Mouse (Mus musculus): Measurements from ENCODE around the gene Clstn2. TPM values are rescaled to one million over a fixed set of nuclear protein-coding genes. Genes with fewer than 3 reads are reported as not detected.

Gene Clstn2
- polyA plus RNA-seq, 1 experiment, result 1.9 TPM

- Histone ChIP-seq H3K4me1 (ENCODE audit: control insufficient read depth, insufficient read depth, low read length) (no peaks in the 10 kb centered on the region), H3K36me3 (ENCODE audit: control insufficient read depth, insufficient read depth, low read length) (no peaks in the 10 kb centered on the region)
- 72% methylated on average over 2 of the region's 2 CpGs for WGBS
Observed at GRCm38 (mm10) chr9:97746574-97746973, 286.4 kb downstream of the Clstn2 start.

GRCm38 (mm10) chr9:97727715-97728486, 305.1 kb downstream of the Clstn2 start:
- Histone ChIP-seq H3K4me1 (ENCODE audit: control insufficient read depth, insufficient read depth, low read length) (no peaks in the 10 kb centered on the region), H3K27ac (ENCODE audit: insufficient read depth, low read depth, low read length) (no peak overlapping the region), H3K4me3 (ENCODE audit: insufficient read depth, low read depth, low read length) (no peak overlapping the region), H3K27me3 (replicated peaks; ENCODE audit: control insufficient read depth, insufficient read depth, low read length) (no peaks in the 10 kb centered on the region; the same call in 1 of the 2 replicates), H3K36me3 (ENCODE audit: control insufficient read depth, insufficient read depth, low read length) (no peaks in the 10 kb centered on the region)
- TF ChIP-seq CTCF (conservative IDR thresholded peaks at IDR 0.05; ENCODE audit: insufficient read depth, insufficient read length, low read depth, low read length), result no peak
- no peak for DNase-seq
- WGBS, result 85% methylated on average over 3 of the region's 3 CpGs

More at GRCm38 (mm10) chr9:97746574-97746973, 286.4 kb downstream of the Clstn2 start:
- H3K27me3 ChIP-seq (replicated peaks; ENCODE audit: control insufficient read depth, insufficient read depth, low read length), result no peaks in the 10 kb centered on the region
- DNase-seq, result no peak
- no peak overlapping the region for H3K27ac ChIP-seq (ENCODE audit: insufficient read depth, low read depth, low read length)
- no peak overlapping the region for H3K4me3 ChIP-seq (ENCODE audit: insufficient read depth, low read depth, low read length)
- no peak for TF ChIP-seq CTCF (conservative IDR thresholded peaks at IDR 0.05; ENCODE audit: insufficient read depth, insufficient read length, low read depth, low read length)
- no peak for TF ChIP-seq POLR2A (IDR thresholded peaks at IDR 0.05; ENCODE audit: low read depth, low read length)

- DNase-seq, result no peak
- H3K4me1 ChIP-seq (ENCODE audit: control insufficient read depth, insufficient read depth, low read length), result no peaks in the 10 kb centered on the region
- no peaks in the 10 kb centered on the region for H3K36me3 ChIP-seq (ENCODE audit: control insufficient read depth, insufficient read depth, low read length)
- no peaks in the 10 kb centered on the region; the same call in 1 of the 2 replicates for H3K27me3 ChIP-seq (replicated peaks; ENCODE audit: control insufficient read depth, insufficient read depth, low read length)
- no peak overlapping the region for H3K4me3 ChIP-seq (ENCODE audit: insufficient read depth, low read depth, low read length)
- no peak for TF ChIP-seq POLR2A (IDR thresholded peaks at IDR 0.05; ENCODE audit: low read depth, low read length)
- H3K27ac ChIP-seq (ENCODE audit: insufficient read depth, low read depth, low read length), result no peak overlapping the region
Observed at GRCm38 (mm10) chr9:97717728-97718127, 315.3 kb downstream of the Clstn2 start.

GRCm38 (mm10) chr9:97717005-97717404, 316.0 kb downstream of the Clstn2 start:
- TF ChIP-seq POLR2A (IDR thresholded peaks at IDR 0.05; ENCODE audit: low read depth, low read length), result no peak
- DNase-seq, result no peak
- Histone ChIP-seq H3K4me3 (ENCODE audit: insufficient read depth, low read depth, low read length) (no peak overlapping the region), H3K27ac (ENCODE audit: insufficient read depth, low read depth, low read length) (no peak overlapping the region), H3K27me3 (replicated peaks; ENCODE audit: control insufficient read depth, insufficient read depth, low read length) (no peaks in the 10 kb centered on the region; the same call in 1 of the 2 replicates), H3K4me1 (ENCODE audit: control insufficient read depth, insufficient read depth, low read length) (no peaks in the 10 kb centered on the region), H3K36me3 (ENCODE audit: control insufficient read depth, insufficient read depth, low read length) (no peaks in the 10 kb centered on the region)
- WGBS, result 75% methylated on average over 7 of the region's 7 CpGs

- 86% methylated on average over 3 of the region's 3 CpGs for WGBS
- DNase-seq, result no peak
- Histone ChIP-seq H3K36me3 (ENCODE audit: control insufficient read depth, insufficient read depth, low read length) (no peaks in the 10 kb centered on the region), H3K4me3 (ENCODE audit: insufficient read depth, low read depth, low read length) (no peak overlapping the region), H3K27ac (ENCODE audit: insufficient read depth, low read depth, low read length) (no peak overlapping the region), H3K4me1 (ENCODE audit: control insufficient read depth, insufficient read depth, low read length) (no peaks in the 10 kb centered on the region), H3K27me3 (replicated peaks; ENCODE audit: control insufficient read depth, insufficient read depth, low read length) (no peaks in the 10 kb centered on the region; the same call in 1 of the 2 replicates)
- TF ChIP-seq CTCF (conservative IDR thresholded peaks at IDR 0.05; ENCODE audit: insufficient read depth, insufficient read length, low read depth, low read length) (no peak), POLR2A (IDR thresholded peaks at IDR 0.05; ENCODE audit: low read depth, low read length) (no peak)
Observed at GRCm38 (mm10) chr9:97712888-97713287, 320.1 kb downstream of the Clstn2 start.

GRCm38 (mm10) chr9:97703901-97704503, 329.0 kb downstream of the Clstn2 start:
- DNase-seq, result no peak
- Histone ChIP-seq H3K27ac (ENCODE audit: insufficient read depth, low read depth, low read length) (no peak overlapping the region), H3K4me1 (ENCODE audit: control insufficient read depth, insufficient read depth, low read length) (no peaks in the 10 kb centered on the region), H3K36me3 (ENCODE audit: control insufficient read depth, insufficient read depth, low read length) (no peaks in the 10 kb centered on the region), H3K27me3 (replicated peaks; ENCODE audit: control insufficient read depth, insufficient read depth, low read length) (no peaks in the 10 kb centered on the region), H3K4me3 (ENCODE audit: insufficient read depth, low read depth, low read length) (no peak overlapping the region)
- 85% methylated on average over 4 of the region's 4 CpGs for WGBS
- TF ChIP-seq POLR2A (IDR thresholded peaks at IDR 0.05; ENCODE audit: low read depth, low read length) (no peak), CTCF (conservative IDR thresholded peaks at IDR 0.05; ENCODE audit: insufficient read depth, insufficient read length, low read depth, low read length) (no peak)

GRCm38 (mm10) chr9:97702989-97703388, 330.0 kb downstream of the Clstn2 start:
- H3K27ac ChIP-seq (ENCODE audit: insufficient read depth, low read depth, low read length), result no peak overlapping the region
- no peak for DNase-seq

More at GRCm38 (mm10) chr9:97702989-97703388, 330.0 kb downstream of the Clstn2 start:
- no peaks in the 10 kb centered on the region for H3K27me3 ChIP-seq (replicated peaks; ENCODE audit: control insufficient read depth, insufficient read depth, low read length)
- H3K36me3 ChIP-seq (ENCODE audit: control insufficient read depth, insufficient read depth, low read length), result no peaks in the 10 kb centered on the region
- no peak overlapping the region for H3K4me3 ChIP-seq (ENCODE audit: insufficient read depth, low read depth, low read length)
- 71% methylated on average over 2 of the region's 2 CpGs for WGBS
- H3K4me1 ChIP-seq (ENCODE audit: control insufficient read depth, insufficient read depth, low read length), result no peaks in the 10 kb centered on the region
- TF ChIP-seq POLR2A (IDR thresholded peaks at IDR 0.05; ENCODE audit: low read depth, low read length) (no peak), CTCF (conservative IDR thresholded peaks at IDR 0.05; ENCODE audit: insufficient read depth, insufficient read length, low read depth, low read length) (no peak)
